Mouse (Mus musculus): Measurements from ENCODE around the gene Fbxo17. TPM values are rescaled to one million over a fixed set of nuclear protein-coding genes. Genes with fewer than 3 reads are reported as not detected.
"Not testable (repeated sequence)": the region's sequence is repeated elsewhere in the genome, so short reads cannot be mapped to it uniquely, and the experiment has no call there.

Fbxo17 gene
- 10 to 100 TPM in 1 of 2 experiments, 1 to 10 TPM in 1; 8.3 to 10.9 TPM for polyA plus RNA-seq (2017; shearing (Covaris generic))

DNA sequence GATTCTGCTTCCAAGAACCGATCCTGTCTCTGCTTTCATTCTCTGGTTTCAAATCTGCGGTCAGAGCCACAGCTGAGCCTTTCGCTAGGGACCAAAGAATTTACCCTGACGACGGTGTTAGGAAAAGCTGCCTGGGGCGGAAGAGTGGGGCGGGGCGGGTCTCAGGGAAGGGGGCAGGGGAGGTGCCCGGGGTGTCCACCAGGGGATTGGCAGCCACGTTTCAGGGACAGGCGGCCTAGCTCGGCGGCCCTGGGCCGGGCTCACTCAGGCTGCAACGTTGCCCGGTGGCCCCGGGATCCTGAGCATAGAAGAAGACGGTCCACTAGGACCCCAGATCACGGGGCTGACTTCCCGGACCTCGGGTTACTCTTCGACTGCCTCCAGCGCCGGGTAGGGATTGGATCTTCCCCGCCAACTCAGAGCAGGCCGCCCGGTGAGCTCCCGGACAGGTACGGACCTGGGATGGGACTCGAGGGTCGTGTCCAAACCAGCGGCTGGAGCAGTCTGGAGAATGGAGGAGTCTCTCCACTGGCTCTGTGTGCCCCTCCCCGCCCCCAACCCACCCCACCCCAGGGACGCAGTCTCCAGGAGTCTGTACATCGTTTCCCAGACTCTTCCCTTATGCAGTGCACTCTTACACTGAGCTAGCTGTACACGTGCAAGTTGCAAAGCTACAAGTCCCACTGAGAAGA, at the start of gene Fbxo17:
TSS of gene Fbxo17 (plus strand) at position 215 of the 692 bp plus-strand sequence.
- ATAC-seq: peak; percentile 81

DNA sequence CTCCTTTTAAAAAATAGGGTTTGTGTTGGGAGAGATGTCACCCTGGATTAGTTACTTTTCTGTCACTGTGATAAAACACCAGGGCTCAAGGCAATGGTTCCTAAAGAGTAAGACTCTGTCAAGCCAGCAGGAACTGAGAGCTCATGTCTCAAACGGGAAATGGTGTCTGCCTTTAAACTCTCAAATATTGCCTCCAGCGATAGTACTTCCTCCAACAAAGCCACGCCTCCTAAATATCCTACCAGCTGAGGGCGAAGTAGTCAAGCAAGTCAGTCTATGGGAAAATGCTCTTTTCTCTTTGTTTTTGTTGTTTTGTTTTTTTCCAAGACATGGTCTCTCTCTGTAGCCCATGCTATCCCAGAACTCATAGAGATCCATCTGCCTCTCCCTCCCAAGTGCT, 45.4 kb upstream of the Fbxo17 start:
- ATAC-seq: peak; percentile 72

DNA sequence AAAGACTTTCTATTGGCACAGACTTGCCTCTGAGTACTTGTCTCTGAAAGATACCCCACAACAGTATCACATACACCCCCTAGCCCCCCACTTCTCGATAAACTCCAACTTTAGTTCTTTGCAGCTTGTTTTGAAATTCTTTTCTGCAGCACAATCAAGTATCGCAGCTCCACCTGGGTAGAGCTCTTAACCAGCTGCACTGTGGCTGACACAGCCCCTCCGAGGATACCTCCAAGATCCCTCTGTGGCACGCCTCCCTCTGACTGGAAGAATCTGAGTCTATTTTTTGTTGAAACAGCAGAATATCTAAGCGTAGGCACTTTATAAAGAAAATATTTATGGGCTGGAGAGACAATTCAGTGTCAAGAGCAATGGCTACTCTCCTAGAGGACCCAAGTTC, 44.3 kb upstream of the Fbxo17 start:
- no peak for ATAC-seq

DNA sequence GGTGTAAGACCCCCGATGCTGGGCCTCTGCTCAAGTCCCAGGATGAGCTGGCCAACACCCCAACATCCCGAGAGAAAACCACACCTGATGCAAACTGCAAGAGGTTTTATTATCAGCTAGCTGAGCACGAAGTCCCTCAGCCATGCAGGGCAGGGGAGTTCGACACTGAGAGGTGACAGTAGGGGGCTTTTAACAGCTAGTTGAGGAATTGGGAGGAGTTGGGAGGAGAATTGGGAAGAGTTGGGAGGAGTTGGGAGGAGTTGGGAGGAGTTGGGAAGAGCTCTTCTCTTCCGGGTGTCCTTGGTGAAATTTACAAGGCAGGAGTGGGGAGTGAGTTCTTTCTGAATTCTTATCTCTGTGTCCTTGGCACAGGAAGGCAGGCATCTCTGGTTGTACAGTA, 43.8 kb upstream of the Fbxo17 start:
- ATAC-seq: not testable (repeated sequence)

- ATAC-seq: no peak
Measured at GRCm38 (mm10) chr7:28674994-28675393, 41.6 kb upstream of the Fbxo17 start.

DNA sequence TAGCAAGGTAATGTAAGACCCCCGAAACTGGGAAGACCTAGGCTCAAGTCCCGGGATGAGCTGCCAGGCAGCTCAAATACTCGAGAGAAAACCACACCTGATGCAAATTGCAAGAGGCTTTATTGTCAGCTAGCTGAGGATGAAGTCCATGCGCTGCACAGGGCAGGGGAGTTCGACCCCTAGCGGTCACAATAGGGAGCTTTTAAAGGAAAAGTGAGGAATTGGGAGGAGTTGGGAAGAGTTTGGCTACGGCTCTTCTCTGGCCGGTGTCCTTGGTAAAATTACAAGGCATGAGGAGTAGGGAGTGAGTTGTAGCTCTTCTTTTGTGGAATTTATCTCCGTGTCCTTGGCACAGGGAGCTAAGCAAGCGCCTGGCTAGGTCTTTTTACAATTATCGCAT, 40.9 kb upstream of the Fbxo17 start:
- no peak for ATAC-seq

- peak; percentile 87 for ATAC-seq
Measured at GRCm38 (mm10) chr7:28676811-28677541, 39.6 kb upstream of the Fbxo17 start.

GRCm38 (mm10) chr7:28677624-28678023, 39.0 kb upstream of the Fbxo17 start:
- no peak for ATAC-seq

- ATAC-seq: no peak
Measured at GRCm38 (mm10) chr7:28691075-28691474, 25.5 kb upstream of the Fbxo17 start.

DNA sequence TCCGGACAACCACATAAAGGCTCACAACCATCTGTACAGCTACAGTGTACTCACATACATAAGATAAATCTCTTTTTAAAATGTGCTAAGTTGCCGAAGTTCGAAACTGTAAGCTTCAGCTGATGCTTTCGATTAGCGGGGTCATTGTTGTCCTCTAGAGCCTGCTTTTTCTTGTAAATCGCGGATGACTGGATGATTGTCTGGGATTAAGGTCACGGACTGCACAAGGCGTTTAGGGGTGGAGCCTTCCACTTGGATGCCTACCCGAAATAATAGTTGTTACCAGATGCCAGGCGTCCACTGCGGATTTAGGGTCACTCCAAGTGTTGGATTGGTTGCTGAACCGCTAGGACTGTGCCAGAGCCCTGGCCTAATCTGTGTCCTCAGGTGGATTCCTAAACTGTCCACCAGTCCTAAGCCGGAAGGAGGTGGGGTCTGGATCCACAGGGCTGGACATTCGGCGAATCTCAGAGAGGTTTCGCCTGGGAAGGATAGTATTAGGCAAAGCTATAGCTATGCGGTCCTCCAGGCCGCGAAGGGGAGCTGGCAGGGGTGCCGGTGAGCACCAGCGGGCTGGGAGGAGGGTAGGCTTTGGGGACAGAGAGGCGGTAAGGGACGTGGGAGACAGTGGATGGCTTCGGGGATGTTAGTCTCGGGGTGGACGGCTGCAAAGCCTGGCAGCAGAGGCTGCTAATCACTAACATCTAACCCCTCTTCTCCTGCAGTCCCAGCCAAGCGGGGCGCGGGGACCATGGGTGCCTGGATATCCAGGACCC, 23.9 kb upstream of the Fbxo17 start, which contains the start of gene Fbxo27:
TSS of gene Fbxo27 (plus strand) at position 305 of the 776 bp plus-strand sequence.
- ATAC-seq: no peak

DNA sequence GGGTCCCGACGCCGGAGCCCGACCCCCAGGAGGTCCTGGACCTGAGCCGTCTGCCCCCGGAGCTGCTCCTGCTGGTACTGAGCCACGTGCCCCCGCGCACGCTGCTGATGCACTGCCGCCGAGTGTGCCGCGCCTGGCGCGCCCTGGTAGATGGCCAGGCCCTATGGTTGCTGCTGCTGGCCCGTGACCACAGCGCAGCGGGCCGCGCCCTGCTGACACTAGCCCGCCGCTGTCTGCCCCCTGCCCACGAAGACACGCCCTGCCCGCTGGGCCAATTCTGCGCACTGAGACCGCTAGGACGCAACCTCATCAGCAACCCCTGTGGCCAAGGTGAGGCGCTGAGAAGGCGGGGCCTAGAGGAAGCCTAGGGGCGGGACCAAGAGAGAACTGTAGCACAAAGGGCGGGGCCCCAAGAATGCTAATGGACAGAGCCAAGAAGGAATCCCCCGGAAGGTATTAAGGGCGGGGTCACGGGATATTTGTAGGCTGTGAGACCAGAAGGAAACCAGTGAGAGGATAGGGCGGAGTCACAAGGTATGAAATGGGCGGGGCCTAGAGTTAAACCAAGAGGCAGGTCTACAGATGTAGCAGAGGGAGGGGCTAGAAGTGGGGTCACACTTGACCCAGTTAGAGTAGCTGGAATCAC, 23.2 kb upstream of the Fbxo17 start:
- ATAC-seq: peak; percentile 88

- no peak for ATAC-seq
Measured at GRCm38 (mm10) chr7:28694423-28694822, 22.2 kb upstream of the Fbxo17 start.

- no peak for ATAC-seq
Measured at GRCm38 (mm10) chr7:28694966-28695511, 21.6 kb upstream of the Fbxo17 start.

- ATAC-seq: no peak
Measured at GRCm38 (mm10) chr7:28697277-28697676, 19.3 kb upstream of the Fbxo17 start.

DNA sequence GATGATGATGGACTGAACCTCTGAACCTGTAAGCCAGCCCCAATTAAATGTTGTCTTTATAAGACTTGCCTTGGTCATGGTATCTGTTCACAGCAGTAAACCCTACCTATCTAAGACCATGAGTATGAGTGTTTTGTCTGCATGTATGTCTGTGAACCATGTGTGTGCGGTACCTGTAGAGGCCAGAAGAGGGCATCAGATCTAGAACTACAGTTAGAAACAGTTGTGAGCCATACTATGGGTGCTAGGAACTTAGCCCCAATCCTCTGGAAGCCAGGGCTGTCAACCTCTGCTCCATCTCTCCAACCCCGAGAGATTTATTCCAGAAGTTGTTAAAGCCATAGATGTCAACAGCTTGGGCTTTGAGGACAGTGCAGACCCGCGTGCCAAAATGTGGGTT, 16.3 kb upstream of the Fbxo17 start:
- ATAC-seq: no peak

DNA sequence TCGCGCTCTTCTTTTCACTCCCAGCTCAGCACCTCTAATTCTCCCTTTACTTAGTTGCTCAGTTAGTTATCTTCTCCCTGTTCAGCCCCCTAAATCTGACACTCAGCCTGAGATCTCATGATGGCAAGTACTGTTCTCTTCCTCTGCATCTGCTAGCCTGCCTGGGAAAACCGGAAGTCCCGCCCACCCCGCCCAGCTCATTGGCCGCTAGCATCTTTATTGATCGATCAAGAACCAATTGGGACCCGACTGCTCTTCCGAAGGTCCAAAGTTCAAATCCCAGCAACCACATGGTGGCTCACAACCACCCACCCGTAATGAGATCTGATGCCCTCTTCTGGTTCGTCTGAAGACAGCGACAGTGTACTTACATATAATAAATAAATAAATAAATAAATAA, 15.3 kb upstream of the Fbxo17 start:
- not testable (repeated sequence) for ATAC-seq

DNA sequence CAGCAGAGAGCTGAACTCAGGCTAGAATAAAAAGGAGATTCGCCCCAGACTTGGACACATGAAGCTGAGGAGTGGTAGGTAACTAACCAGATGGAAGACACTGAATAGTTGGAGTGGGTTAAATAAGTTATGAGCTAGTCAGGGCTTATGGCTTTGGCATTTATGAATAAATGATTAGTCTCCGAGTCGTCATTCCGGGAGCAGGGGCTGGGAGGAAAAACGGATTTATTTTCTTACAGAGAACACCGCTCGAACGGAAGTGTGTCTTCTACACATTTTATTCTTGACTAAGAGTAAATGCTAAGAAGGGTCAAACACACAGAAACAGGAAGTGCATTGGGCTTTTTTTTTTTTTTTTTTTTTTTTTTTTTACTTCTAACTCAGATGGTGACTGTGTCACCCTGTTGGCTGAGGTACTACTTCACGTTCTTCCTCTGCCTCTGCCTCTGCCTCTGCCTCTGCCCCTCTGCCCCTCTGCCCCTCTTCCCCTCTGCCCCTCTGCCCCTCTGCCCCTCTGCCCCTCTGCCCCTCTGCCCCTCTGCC, 13.9 kb upstream of the Fbxo17 start:
- ATAC-seq: peak; percentile 90

GRCm38 (mm10) chr7:28709454-28709853, 7.2 kb upstream of the Fbxo17 start:
- ATAC-seq: no peak

GRCm38 (mm10) chr7:28710962-28711361, 5.6 kb upstream of the Fbxo17 start:
- ATAC-seq: no peak

DNA sequence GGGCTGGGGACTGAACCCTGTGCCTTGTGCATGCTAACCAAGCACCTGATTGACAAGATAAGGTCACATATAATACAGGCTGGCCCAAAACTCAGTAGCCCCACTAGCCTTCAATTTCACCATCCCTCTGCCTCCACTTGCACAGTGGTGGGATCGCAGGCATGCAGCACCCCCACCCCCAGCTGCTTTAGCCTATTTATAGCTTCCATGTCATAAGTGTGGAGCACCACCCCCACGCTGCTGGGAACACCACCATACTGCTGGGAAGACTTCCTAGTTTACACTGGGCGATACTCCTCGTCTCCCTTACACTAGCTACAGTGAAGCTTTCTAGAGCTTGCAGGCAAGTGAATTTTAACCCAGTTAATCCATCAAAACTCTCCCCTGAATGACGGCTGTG, 1.9 kb upstream of the Fbxo17 start:
- no peak for ATAC-seq

DNA sequence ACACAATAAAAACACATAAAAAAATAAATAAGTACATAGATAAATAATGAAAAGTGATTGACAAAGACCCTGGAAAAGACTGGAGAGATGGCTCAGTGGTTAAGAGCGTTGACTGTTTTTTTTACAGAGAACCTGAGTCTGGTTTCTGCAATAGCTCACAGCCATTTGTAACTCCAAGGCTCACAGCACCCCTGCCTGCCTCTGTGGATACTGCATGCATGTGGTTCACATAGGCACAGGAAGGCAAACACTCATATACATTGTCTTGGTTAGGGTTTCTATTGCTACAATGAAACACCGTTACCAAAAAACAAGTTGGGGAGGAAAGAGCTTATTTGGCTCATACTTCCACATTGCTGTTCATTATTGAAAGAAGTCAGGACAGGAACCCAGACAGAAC, 1.0 kb upstream of the Fbxo17 start:
- ATAC-seq: no peak

- ATAC-seq: no peak
Measured at GRCm38 (mm10) chr7:28717726-28718125, 1.1 kb downstream of the Fbxo17 start.

Data from activated CD4-positive, CD25-positive, alpha-beta regulatory T cell, adult 4 months (primary cell).